Mouse (Mus musculus) hindbrain, embryonic 14.5 days (tissue): ENCODE results near the gene Cryaa. TPM values are rescaled to one million over a fixed set of nuclear protein-coding genes. Genes with fewer than 3 reads are reported as not detected.

ENCODE experiments used
- ATAC-seq: fragments of 200-750 bp; cut with Nextera tagmentation; 2 replicates; pipeline ENCODE4 v1.8.0; 2017; ENCODE audit warnings: moderate number of reproducible peaks, mild to moderate bottlenecking, moderate TSS enrichment, moderate library complexity; ENCODE audit not compliant: low FRiP score
- DNase-seq: peaks from one replicate; pipeline ENCODE4 v3.0.0-alpha.2; 2015; ENCODE audit warnings: low spot score
- H3K27ac ChIP-seq: fragments of 300-500 bp; sonication (generic); 2 replicates; pipeline ENCODE4 v1.5.1; 2014; ENCODE audit warnings: mild to moderate bottlenecking, moderate library complexity
- H3K27me3 ChIP-seq: fragments of 300-500 bp; sonication (generic); 2 replicates; pipeline ENCODE4 v1.6.1; 2014; ENCODE audit warnings: mild to moderate bottlenecking, low read length, mixed read lengths; ENCODE audit not compliant: control insufficient read depth, insufficient read depth
- H3K36me3 ChIP-seq: fragments of 300-500 bp; sonication (generic); replicated peaks from 2 replicates; pipeline ENCODE4 v1.6.1; 2014; ENCODE audit not compliant: control insufficient read depth, insufficient read depth
- H3K4me1 ChIP-seq: fragments of 300-500 bp; sonication (generic); replicated peaks from 2 replicates; pipeline ENCODE4 v1.6.1; 2014; ENCODE audit warnings: antibody characterized with exemption, low read length, mixed read lengths; ENCODE audit not compliant: control insufficient read depth, insufficient read depth
- H3K4me2 ChIP-seq: fragments of 300-500 bp; sonication (generic); replicated peaks from 2 replicates; pipeline ENCODE4 v1.6.1; 2014; ENCODE audit warnings: mild to moderate bottlenecking, moderate library complexity
- H3K4me3 ChIP-seq: fragments of 300-500 bp; sonication (generic); replicated peaks from 2 replicates; pipeline ENCODE4 v1.5.1; 2014; ENCODE audit warnings: mild to moderate bottlenecking, low read length
- H3K9ac ChIP-seq: fragments of 300-500 bp; sonication (generic); 2 replicates; pipeline ENCODE4 v1.6.1; 2014
- H3K9me3 ChIP-seq: fragments of 300-500 bp; sonication (generic); 2 replicates; pipeline ENCODE4 v1.6.1; 2016; ENCODE audit warnings: low read length; ENCODE audit not compliant: control insufficient read depth
- WGBS: fragments of 180-500 bp; shearing (Covaris S2); extraction: QIAGEN DNeasy Blood & Tissue Kit; methylation state at CpG from one replicate; pipeline ENCODE4 v1.1.7; 2014; 5-methylcytosine and 5-hydroxymethylcytosine counted together
- polyA plus RNA-seq: library from polyadenylated mRNA; unstranded; fragments of >200 nt; fragmentation: Nextera tagmentation; extraction: Ambion mirVana; gene quantifications from 2 replicates; pipeline ENCODE4 v1.2.1, GENCODE M21; 2014

Gene Cryaa
- 0.20 and 0.30 TPM in 2 replicates for polyA plus RNA-seq

- no peak within 1 kb of the TSS for H3K4me2 ChIP-seq
These were observed at the start of gene Cryaa for GRCm38 (mm10) chr17:31677507-31677906. Cryaa (plus strand) TSS chr17:31677807.

GRCm38 (mm10) chr17:31627961-31628360 is 49.6 kb upstream of the Cryaa start:
- no peak overlapping the region for H3K9ac ChIP-seq
- no peak overlapping the region for H3K4me2 ChIP-seq
- DNase-seq, result no peak
- H3K9me3 ChIP-seq, result no peaks in the 10 kb centered on the region
- H3K4me1 ChIP-seq, result no peaks in the 10 kb centered on the region
- H3K4me3 ChIP-seq, result no peak overlapping the region
- H3K27ac ChIP-seq, result no peak overlapping the region
- ATAC-seq, result no peak
- H3K36me3 ChIP-seq, result no peaks in the 10 kb centered on the region
- H3K27me3 ChIP-seq, result no peaks in the 10 kb centered on the region
- WGBS, result 98% methylated on average over 2 of the region's 2 CpGs

More at GRCm38 (mm10) chr17:31677507-31677906, at the start of gene Cryaa:
- no peak within 1 kb of the TSS for H3K4me3 ChIP-seq
- DNase-seq (no peak), ATAC-seq (no peak)
- no peaks in the 10 kb centered on the region for H3K27me3 ChIP-seq
- no peaks in the 10 kb centered on the region for H3K36me3 ChIP-seq
- no peak within 1 kb of the TSS for H3K9ac ChIP-seq
- H3K27ac ChIP-seq, result no peak within 1 kb of the TSS
- H3K4me1 ChIP-seq, result no peaks in the 10 kb centered on the region
- no peaks in the 10 kb centered on the region for H3K9me3 ChIP-seq
- 82% methylated on average over 8 of the region's 8 CpGs for WGBS

GRCm38 (mm10) chr17:31631081-31631800 is 46.4 kb upstream of the Cryaa start:
- no peaks in the 10 kb centered on the region for H3K9me3 ChIP-seq
- H3K36me3 ChIP-seq, result no peaks in the 10 kb centered on the region
- peaks cover 15% of the 10 kb centered on the region for H3K27me3 ChIP-seq
- ATAC-seq, result no peak
- no peak for DNase-seq
- no peak overlapping the region for H3K9ac ChIP-seq
- H3K4me3 ChIP-seq, result no peak overlapping the region
- no peak overlapping the region for H3K4me2 ChIP-seq
- 85% methylated on average over 10 of the region's 10 CpGs for WGBS
- no peak overlapping the region for H3K27ac ChIP-seq
- peaks cover 3% of the 10 kb centered on the region for H3K4me1 ChIP-seq

GRCm38 (mm10) chr17:31633007-31633406 is 44.6 kb upstream of the Cryaa start:
- no peak overlapping the region for H3K4me2 ChIP-seq
- no peak overlapping the region for H3K27ac ChIP-seq
- no peaks in the 10 kb centered on the region for H3K9me3 ChIP-seq
- no peak overlapping the region for H3K4me3 ChIP-seq
- H3K36me3 ChIP-seq, result no peaks in the 10 kb centered on the region
- no peak overlapping the region for H3K9ac ChIP-seq
- H3K4me1 ChIP-seq, result peaks cover 20% of the 10 kb centered on the region
- H3K27me3 ChIP-seq, result peaks cover 17% of the 10 kb centered on the region
- DNase-seq, result no peak
- WGBS, result 54% methylated on average over 6 of the region's 6 CpGs
- ATAC-seq, result no peak

GRCm38 (mm10) chr17:31634896-31635295 is 42.7 kb upstream of the Cryaa start:
- H3K9me3 ChIP-seq, result no peaks in the 10 kb centered on the region
- WGBS, result 72% methylated on average over 5 of the region's 5 CpGs

GRCm38 (mm10) chr17:31635781-31636180 is 41.8 kb upstream of the Cryaa start:
- Histone ChIP-seq H3K27me3 (peaks cover 17% of the 10 kb centered on the region), H3K36me3 (no peaks in the 10 kb centered on the region), H3K27ac (no peak overlapping the region), H3K9me3 (no peaks in the 10 kb centered on the region), H3K4me3 (peak overlapping the region; percentile 42; the same call in 1 of the 2 replicates), H3K4me2 (peak overlapping the region; percentile 92; the same call in 1 of the 2 replicates), H3K4me1 (peaks cover 21% of the 10 kb centered on the region), H3K9ac (no peak overlapping the region)
- WGBS, result 59% methylated on average over 11 of the region's 11 CpGs
- DNase-seq (no peak), ATAC-seq (no peak)

More at GRCm38 (mm10) chr17:31634896-31635295, 42.7 kb upstream of the Cryaa start:
- no peak overlapping the region for H3K4me2 ChIP-seq
- no peak overlapping the region for H3K9ac ChIP-seq
- H3K4me1 ChIP-seq, result peaks cover 21% of the 10 kb centered on the region
- ATAC-seq (no peak), DNase-seq (no peak)
- H3K27me3 ChIP-seq, result peaks cover 17% of the 10 kb centered on the region
- no peak overlapping the region for H3K27ac ChIP-seq
- H3K36me3 ChIP-seq, result no peaks in the 10 kb centered on the region
- H3K4me3 ChIP-seq, result no peak overlapping the region

- ATAC-seq (0 out of 2 replicates have a peak, but pooled peaks have one; percentile 41), DNase-seq (no peak)
- Histone ChIP-seq H3K36me3 (no peaks in the 10 kb centered on the region), H3K4me1 (peaks cover 21% of the 10 kb centered on the region), H3K27ac (no peak overlapping the region), H3K4me2 (peak overlapping the region; percentile 92), H3K9me3 (no peaks in the 10 kb centered on the region), H3K4me3 (peak overlapping the region; percentile 42), H3K9ac (peak overlapping the region; percentile 57), H3K27me3 (peaks cover 17% of the 10 kb centered on the region)
- 5% methylated on average over 45 of the region's 45 CpGs for WGBS
These were observed 41.2 kb upstream of the Cryaa start for GRCm38 (mm10) chr17:31636277-31636941.

GRCm38 (mm10) chr17:31636942-31637811 is 40.4 kb upstream of the Cryaa start, which contains the start of gene Cbs:
Cbs (minus strand) TSS chr17:31637238.
- DNase-seq, result peak; percentile 51
- peak within 1 kb of the TSS; percentile 92 for H3K4me2 ChIP-seq
- peaks cover 17% of the 10 kb centered on the region for H3K27me3 ChIP-seq
- no peaks in the 10 kb centered on the region for H3K9me3 ChIP-seq
- peak within 1 kb of the TSS; percentile 42 for H3K4me3 ChIP-seq
- no peaks in the 10 kb centered on the region for H3K36me3 ChIP-seq
- peak within 1 kb of the TSS; percentile 57 for H3K9ac ChIP-seq
- ATAC-seq, result peak; percentile 84
- peaks cover 21% of the 10 kb centered on the region for H3K4me1 ChIP-seq
- WGBS, result 2% methylated on average over 60 of the region's 61 CpGs
- peak within 1 kb of the TSS; percentile 69 for H3K27ac ChIP-seq
